Mouse (Mus musculus): ENCODE data around the gene Srgap1. TPM values are rescaled to one million over a fixed set of nuclear protein-coding genes. Genes with fewer than 3 reads are reported as not detected.

Gene Srgap1
- polyA plus RNA-seq (2015; fragmentation: Nextera tagmentation; extraction: Ambion mirVana), result 1.3 TPM in 2 replicates

GRCm38 (mm10) chr10:122046904-122047726, at the start of gene Srgap1:
Gene Srgap1 (minus strand): TSS chr10:122047315.
- Histone ChIP-seq H3K9me3 (replicated peaks) (no peaks in the 10 kb centered on the region), H3K9ac (peak within 1 kb of the TSS; percentile 67), H3K27me3 (peaks cover 38% of the 10 kb centered on the region), H3K4me1 (replicated peaks) (0 out of 2 replicates have a peak, but pooled peaks cover 3% of the 10 kb centered on the region), H3K36me3 (no peaks in the 10 kb centered on the region), H3K4me2 (peak within 1 kb of the TSS; percentile 70), H3K4me3 (replicated peaks) (peak within 1 kb of the TSS; percentile 64), H3K27ac (no peak within 1 kb of the TSS)
- DNase-seq (no peak), ATAC-seq (ENCODE audit: low read depth) (peak; percentile 72)
- 1% methylated on average over 45 of the region's 79 CpGs for WGBS (ENCODE audit: insufficient replicate concordance)

GRCm38 (mm10) chr10:122096462-122096979, 49.4 kb upstream of the Srgap1 start:
- WGBS (ENCODE audit: insufficient replicate concordance), result 0% methylated on average over 44 of the region's 48 CpGs
- Histone ChIP-seq H3K9me3 (replicated peaks) (no peaks in the 10 kb centered on the region), H3K4me2 (peak overlapping the region; percentile 94), H3K9ac (peak overlapping the region; percentile 80), H3K27ac (peak overlapping the region; percentile 80), H3K4me3 (replicated peaks) (peak overlapping the region; percentile 74), H3K27me3 (no peaks in the 10 kb centered on the region), H3K36me3 (peaks cover 3% of the 10 kb centered on the region; the same call in 1 of the 2 replicates), H3K4me1 (replicated peaks) (peaks cover 11% of the 10 kb centered on the region; the same call in 1 of the 2 replicates)
- no peak for DNase-seq
- ATAC-seq (ENCODE audit: low read depth), result peak; percentile 68

- peaks cover 8% of the 10 kb centered on the region for H3K9me3 ChIP-seq (replicated peaks)
- H3K9ac ChIP-seq, result no peak overlapping the region
- H3K4me3 ChIP-seq (replicated peaks), result no peak overlapping the region
- H3K27me3 ChIP-seq, result no peaks in the 10 kb centered on the region
- ATAC-seq (ENCODE audit: low read depth) (no peak), DNase-seq (no peak)
- no peak overlapping the region for H3K4me2 ChIP-seq
- no peaks in the 10 kb centered on the region; the same call in 1 of the 2 replicates for H3K4me1 ChIP-seq (replicated peaks)
- WGBS (ENCODE audit: insufficient replicate concordance), result 76% methylated on average over 1 of the region's 1 CpGs
- no peak overlapping the region for H3K27ac ChIP-seq
- peaks cover 27% of the 10 kb centered on the region for H3K36me3 ChIP-seq
These were observed 43.4 kb upstream of the Srgap1 start for GRCm38 (mm10) chr10:122090472-122090871.

- Histone ChIP-seq H3K9ac (no peak overlapping the region), H3K4me2 (no peak overlapping the region), H3K9me3 (replicated peaks) (no peaks in the 10 kb centered on the region), H3K36me3 (0 out of 2 replicates have a peak, but pooled peaks cover 2% of the 10 kb centered on the region), H3K27me3 (no peaks in the 10 kb centered on the region), H3K4me1 (replicated peaks) (no peaks in the 10 kb centered on the region), H3K27ac (no peak overlapping the region), H3K4me3 (replicated peaks) (no peak overlapping the region)
- no peak for DNase-seq
- no peak for ATAC-seq (ENCODE audit: low read depth)
- WGBS (ENCODE audit: insufficient replicate concordance), result 81% methylated on average over 1 of the region's 1 CpGs
These were observed 34.2 kb upstream of the Srgap1 start for GRCm38 (mm10) chr10:122081352-122081751.

GRCm38 (mm10) chr10:122069153-122069552, 22.0 kb upstream of the Srgap1 start:
- Histone ChIP-seq H3K27ac (no peak overlapping the region), H3K4me2 (no peak overlapping the region), H3K4me3 (replicated peaks) (no peak overlapping the region), H3K27me3 (no peaks in the 10 kb centered on the region), H3K9ac (no peak overlapping the region), H3K4me1 (replicated peaks) (no peaks in the 10 kb centered on the region), H3K9me3 (replicated peaks) (no peaks in the 10 kb centered on the region), H3K36me3 (no peaks in the 10 kb centered on the region)
- ATAC-seq (ENCODE audit: low read depth) (no peak), DNase-seq (no peak)

- no peak overlapping the region for H3K9ac ChIP-seq
- no peaks in the 10 kb centered on the region; the same call in 1 of the 2 replicates for H3K4me1 ChIP-seq (replicated peaks)
- no peaks in the 10 kb centered on the region for H3K36me3 ChIP-seq
- H3K4me3 ChIP-seq (replicated peaks), result no peak overlapping the region
- 67% methylated on average over 6 of the region's 6 CpGs for WGBS (ENCODE audit: insufficient replicate concordance)
- H3K4me2 ChIP-seq, result no peak overlapping the region
- H3K27me3 ChIP-seq, result no peaks in the 10 kb centered on the region
- no peak for ATAC-seq (ENCODE audit: low read depth)
- H3K27ac ChIP-seq, result no peak overlapping the region
- no peak for DNase-seq
- no peaks in the 10 kb centered on the region for H3K9me3 ChIP-seq (replicated peaks)
These were observed 8.7 kb upstream of the Srgap1 start for GRCm38 (mm10) chr10:122055826-122056225.

GRCm38 (mm10) chr10:122054535-122054934, 7.4 kb upstream of the Srgap1 start:
- no peaks in the 10 kb centered on the region; the same call in 1 of the 2 replicates for H3K4me1 ChIP-seq (replicated peaks)
- ATAC-seq (ENCODE audit: low read depth) (no peak), DNase-seq (peak; percentile 15)
- WGBS (ENCODE audit: insufficient replicate concordance), result 6% methylated on average over 8 of the region's 8 CpGs
- H3K9ac ChIP-seq, result no peak overlapping the region
- H3K36me3 ChIP-seq, result no peaks in the 10 kb centered on the region
- no peaks in the 10 kb centered on the region for H3K9me3 ChIP-seq (replicated peaks)
- no peak overlapping the region for H3K27ac ChIP-seq
- no peak overlapping the region for H3K4me3 ChIP-seq (replicated peaks)
- H3K4me2 ChIP-seq, result no peak overlapping the region
- H3K27me3 ChIP-seq, result no peaks in the 10 kb centered on the region

GRCm38 (mm10) chr10:122051831-122052230, 4.7 kb upstream of the Srgap1 start:
- Histone ChIP-seq H3K27me3 (peaks cover 18% of the 10 kb centered on the region), H3K4me1 (replicated peaks) (peaks cover 3% of the 10 kb centered on the region; the same call in 1 of the 2 replicates), H3K36me3 (no peaks in the 10 kb centered on the region), H3K9me3 (replicated peaks) (no peaks in the 10 kb centered on the region), H3K27ac (no peak overlapping the region), H3K4me3 (replicated peaks) (no peak overlapping the region), H3K4me2 (no peak overlapping the region), H3K9ac (no peak overlapping the region)
- ATAC-seq (ENCODE audit: low read depth), result peak; percentile 49
- peak; percentile 57 for DNase-seq
- WGBS (ENCODE audit: insufficient replicate concordance), result 21% methylated on average over 6 of the region's 6 CpGs

GRCm38 (mm10) chr10:122047727-122048365, 731 bp upstream of the Srgap1 start:
- peak overlapping the region; percentile 67 for H3K9ac ChIP-seq
- H3K4me2 ChIP-seq, result peak overlapping the region; percentile 70
- H3K4me1 ChIP-seq (replicated peaks), result 0 out of 2 replicates have a peak, but pooled peaks cover 3% of the 10 kb centered on the region
- 8% methylated on average over 44 of the region's 44 CpGs for WGBS (ENCODE audit: insufficient replicate concordance)
- peaks cover 38% of the 10 kb centered on the region for H3K27me3 ChIP-seq
- peak overlapping the region; percentile 64 for H3K4me3 ChIP-seq (replicated peaks)
- H3K36me3 ChIP-seq, result no peaks in the 10 kb centered on the region
- peak; percentile 62 for ATAC-seq (ENCODE audit: low read depth)
- no peaks in the 10 kb centered on the region for H3K9me3 ChIP-seq (replicated peaks)
- peak; percentile 57 for DNase-seq
- no peak overlapping the region for H3K27ac ChIP-seq

GRCm38 (mm10) chr10:122046511-122046903, 608 bp downstream of the Srgap1 start:
- peak overlapping the region; percentile 67 for H3K9ac ChIP-seq
- no peak overlapping the region for H3K27ac ChIP-seq
- WGBS (ENCODE audit: insufficient replicate concordance), result 3% methylated on average over 13 of the region's 13 CpGs
- H3K9me3 ChIP-seq (replicated peaks), result no peaks in the 10 kb centered on the region
- H3K36me3 ChIP-seq, result no peaks in the 10 kb centered on the region
- peak overlapping the region; percentile 70 for H3K4me2 ChIP-seq
- DNase-seq, result no peak
- peak overlapping the region; percentile 64 for H3K4me3 ChIP-seq (replicated peaks)
- H3K4me1 ChIP-seq (replicated peaks), result 0 out of 2 replicates have a peak, but pooled peaks cover 3% of the 10 kb centered on the region
- ATAC-seq (ENCODE audit: low read depth), result no peak
- peaks cover 38% of the 10 kb centered on the region for H3K27me3 ChIP-seq

GRCm38 (mm10) chr10:122045946-122046345, 1.2 kb downstream of the Srgap1 start:
- no peak overlapping the region for H3K27ac ChIP-seq
- no peaks in the 10 kb centered on the region for H3K36me3 ChIP-seq
- no peak overlapping the region for H3K9ac ChIP-seq
- ATAC-seq (ENCODE audit: low read depth), result no peak
- no peak for DNase-seq
- peaks cover 38% of the 10 kb centered on the region for H3K27me3 ChIP-seq
- 33% methylated on average over 9 of the region's 9 CpGs for WGBS (ENCODE audit: insufficient replicate concordance)
- H3K4me2 ChIP-seq, result peak overlapping the region; percentile 70
- H3K4me3 ChIP-seq (replicated peaks), result peak overlapping the region; percentile 64
- H3K4me1 ChIP-seq (replicated peaks), result 0 out of 2 replicates have a peak, but pooled peaks cover 3% of the 10 kb centered on the region
- H3K9me3 ChIP-seq (replicated peaks), result no peaks in the 10 kb centered on the region

Data from liver, embryonic 13.5 days (tissue).